Mouse (Mus musculus): ENCODE measurements around the gene Tldc1. TPM values are rescaled to one million over a fixed set of nuclear protein-coding genes. Genes with fewer than 3 reads are reported as not detected.

Gene Tldc1
- 3.6 TPM for total RNA-seq (2023)

DNA sequence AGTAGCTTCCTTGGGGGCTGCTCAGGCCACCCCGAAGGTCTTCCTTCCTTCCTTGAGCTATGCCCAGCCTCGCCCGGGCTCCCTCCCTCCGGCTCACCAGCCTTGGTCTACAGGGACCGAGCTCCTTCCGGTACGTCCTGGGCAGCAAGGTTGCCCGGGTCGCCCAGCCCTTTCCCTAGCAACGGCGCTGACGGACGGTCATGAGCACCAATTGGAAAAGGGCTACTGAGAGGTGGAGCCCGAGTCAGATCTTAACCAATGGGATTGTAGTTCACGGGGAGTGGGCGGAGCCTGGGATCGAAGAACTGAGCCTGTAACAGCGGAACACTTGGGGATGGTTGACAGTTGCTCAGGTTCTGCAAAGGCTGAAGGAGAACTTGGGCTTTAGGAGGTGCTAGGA, at the start of gene Tldc1:
Tldc1 (minus strand) TSS at position 154 of the 400 bp plus-strand sequence.

Other genes starting within 250 kb of the Tldc1 start
- gene Mbtps1, start 219.7 kb downstream of the Tldc1 start, total RNA-seq (2023) = 199 TPM
- gene Hsdl1, start 203.2 kb downstream of the Tldc1 start, total RNA-seq (2023) = 65.4 TPM
- gene Dnaaf1, start 203.2 kb downstream of the Tldc1 start, total RNA-seq (2023) = not detected
- 21.8 TPM for gene Taf1c, start 173.2 kb downstream of the Tldc1 start, total RNA-seq (2023)
- not detected for gene Adad2, start 165.7 kb downstream of the Tldc1 start, total RNA-seq (2023)
- not detected for gene Kcng4, start 142.7 kb downstream of the Tldc1 start, total RNA-seq (2023)
- gene Wfdc1, start 112.1 kb downstream of the Tldc1 start, total RNA-seq (2023) = not detected
- gene Atp2c2, start 78.4 kb downstream of the Tldc1 start, total RNA-seq (2023) = not detected
- 510 TPM for gene Cotl1, start 62.1 kb upstream of the Tldc1 start, total RNA-seq (2023)
- gene Klhl36, start 83.8 kb upstream of the Tldc1 start, total RNA-seq (2023) = 10.9 TPM
- 164 TPM for gene Usp10, start 131.9 kb upstream of the Tldc1 start, total RNA-seq (2023)
- gene Gm20388, start 132.4 kb upstream of the Tldc1 start, total RNA-seq (2023) = 1.8 TPM
- gene Crispld2, start 214.0 kb upstream of the Tldc1 start, total RNA-seq (2023) = not detected

All from CD4-positive naive resting alpha-beta T cell, adult 76 days (primary cell).